Mouse (Mus musculus) duodenum, adult 2 months (tissue): Measurements from ENCODE around the gene Six6. TPM values are rescaled to one million over a fixed set of nuclear protein-coding genes. Genes with fewer than 3 reads are reported as not detected.

Experiments used
- polyA plus RNA-seq: library from polyadenylated mRNA; depleted of rRNA; stranded (reverse); fragments of >200 nt; gene quantifications from 2 replicates; pipeline ENCODE4 v1.2.3, GENCODE M21; 2012; ENCODE audit warnings: low replicate concordance; rRNA removed

Gene Six6
- not detected in 2 replicates for polyA plus RNA-seq

GRCm38 (mm10) chr12:72939616-72940015 is at the start of gene Six6:
Six6 (plus strand) TSS chr12:72939892.

GRCm38 (mm10) chr12:72940071-72940821 is 554 bp downstream of the Six6 start, which contains the start of gene 4930447C04Rik:
4930447C04Rik (minus strand) TSS chr12:72940774.

Other genes with a start within 250 kb of the Six6 start
- 25.7 and 34.1 TPM in 2 replicates for gene Ppm1a, start 182.4 kb upstream of the Six6 start, polyA plus RNA-seq
- not detected in 2 replicates for gene 4930447C04Rik, start 882 bp downstream of the Six6 start, polyA plus RNA-seq
- gene Six1, start 114.0 kb downstream of the Six6 start, polyA plus RNA-seq = not detected in 2 replicates
- 0.13 TPM in 1 of 2 replicates, not detected in the other for gene Six4, start 173.6 kb downstream of the Six6 start, polyA plus RNA-seq
- gene Mnat1, start 183.8 kb downstream of the Six6 start, polyA plus RNA-seq = 0.68 and 1.0 TPM in 2 replicates